Mouse (Mus musculus) small intestine, adult 2 months (tissue): ENCODE measurements around the gene Amz2.

Experiments
- CTCF ChIP-seq: fragments of 200-500 bp; IDR thresholded peaks from 2 replicates; pipeline ENCODE4 v1.5.1; 2012; ENCODE audit warnings: low read depth, mild to moderate bottlenecking, control low read depth, inconsistent platforms, low read length, moderate library complexity, mixed read lengths; ENCODE audit not compliant: insufficient replicate concordance, insufficient read length; ENCODE audit errors: extremely low read depth
- POLR2A ChIP-seq: fragments of 200-500 bp; IDR thresholded peaks from 2 replicates; pipeline ENCODE4 v1.6.1; 2012; ENCODE audit warnings: low read depth, mild to moderate bottlenecking, control low read depth, inconsistent platforms, low read length, moderate library complexity

DNA sequence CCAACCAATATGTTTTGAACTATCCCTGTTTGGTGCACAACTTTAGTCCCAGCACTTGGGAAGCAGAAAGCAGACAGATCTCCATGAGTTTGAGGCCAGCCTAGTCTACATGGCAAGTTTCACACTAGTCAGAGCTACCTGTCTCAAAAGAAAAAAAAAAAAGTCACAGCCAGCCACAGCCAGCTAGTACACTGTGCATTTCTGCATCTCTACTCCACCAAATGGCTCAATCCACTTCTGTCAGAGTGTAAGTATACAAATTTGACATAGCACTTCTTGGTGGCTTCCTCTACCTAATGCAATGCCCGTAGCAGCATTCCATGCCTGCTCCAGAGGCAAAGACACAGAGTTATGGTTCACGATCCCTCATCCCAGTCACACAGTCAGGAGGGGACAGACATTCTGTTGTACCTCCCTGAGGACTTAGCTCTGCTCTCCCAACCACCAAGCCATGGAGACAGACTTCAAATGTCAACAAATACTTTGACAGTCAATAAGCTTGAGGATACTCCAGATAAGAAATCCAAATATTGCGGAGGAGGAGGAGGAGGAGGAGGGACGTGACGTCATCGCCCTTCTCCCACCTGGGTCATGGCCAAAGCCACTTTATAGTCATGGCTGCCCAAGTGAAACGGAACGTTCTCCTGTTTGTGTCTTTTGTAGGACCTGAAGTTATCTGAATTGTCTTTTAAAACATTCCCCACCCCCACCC is 8.9 kb upstream of the Amz2 start:
- TF ChIP-seq POLR2A (no peak), CTCF (no peak)
